ENCODE assay signal across 13 mouse cellular contexts in the genomic region with DNA sequence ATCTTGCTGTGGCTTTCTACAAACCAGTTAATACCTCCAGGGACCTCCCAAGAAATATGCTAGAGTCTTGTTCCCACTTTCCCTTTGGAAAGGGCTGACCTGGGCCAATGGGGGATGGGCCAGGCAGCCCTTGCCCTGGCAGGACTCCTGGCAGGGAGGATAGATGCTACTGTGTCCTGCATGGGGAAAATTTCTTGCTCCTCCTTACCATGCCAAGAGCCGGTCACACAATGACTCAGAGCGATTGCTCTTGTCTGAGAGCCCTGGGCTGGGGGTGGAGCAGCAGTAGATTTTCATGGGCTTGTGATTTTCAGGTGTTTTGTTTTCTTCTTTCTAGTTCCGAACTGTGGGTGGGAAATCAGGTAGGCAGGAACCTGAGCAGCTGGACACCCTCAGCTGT. TPM values are rescaled to one million over a fixed set of nuclear protein-coding genes. Genes with fewer than 3 reads are reported as not detected.
DNase-seq lines count a peak whose midpoint lies in the region; ATAC-seq and TF ChIP-seq lines count a peak whose summit lies in the region.
"Had no signal": no experiment of that assay in that cellular context is flagged by ENCODE, and none has a peak within 500 bp of the region (broad histone marks: within the 10 kb centered on the region; RNA-seq: fewer than 3 reads in every experiment).

No protein-coding gene starts in this region.

- WGBS in heart, embryonic 12.5 days, result 56% methylated on average over 3 of the region's 3 CpGs

- intact Hi-C loops in left cerebral cortex, postnatal 10 days (cut with DNase I), result no loop called here

- no peak for ATAC-seq in heart, embryonic 12.5 days (ENCODE audit: insufficient number of reproducible peaks, low FRiP score)
- ATAC-seq: inflammation-experienced regulatory T-cells, adult 6 months had no signal

- H3K4me1 ChIP-seq in heart, embryonic 12.5 days (replicated peaks), result no peaks in the 10 kb centered on the region
- peaks cover 81% of the 10 kb centered on the region for H3K4me1 ChIP-seq in E14TG2a.4 (replicated peaks; ENCODE audit: low read depth, low read length)

- no peak overlapping the region for H3K4me3 ChIP-seq in heart, embryonic 12.5 days
- H3K4me3 ChIP-seq in E14TG2a.4 (replicated peaks; ENCODE audit: low read length), result peak overlapping the region; percentile 53
- H3K4me3 ChIP-seq: heart, embryonic 10.5 days; lung, embryonic 15.5 days had no signal

- no peaks in the 10 kb centered on the region for H3K9me3 ChIP-seq in heart, embryonic 12.5 days (replicated peaks)
- no peaks in the 10 kb centered on the region for H3K9me3 ChIP-seq in E14TG2a.4 (ENCODE audit: low read length)
- H3K9me3 ChIP-seq: heart, embryonic 10.5 days; lung, embryonic 15.5 days had no signal

- no peak for TF ChIP-seq CTCF in E14TG2a.4 (conservative IDR thresholded peaks at IDR 0.05; ENCODE audit: low read length)

- no peak overlapping the region for H3K27ac ChIP-seq in heart, embryonic 12.5 days (ENCODE audit: poor library complexity, severe bottlenecking)
- H3K27ac ChIP-seq: heart, embryonic 10.5 days; lung, embryonic 15.5 days had no signal

- H3K36me3 ChIP-seq in heart, embryonic 12.5 days, result no peaks in the 10 kb centered on the region
- no peaks in the 10 kb centered on the region for H3K36me3 ChIP-seq in E14TG2a.4 (ENCODE audit: insufficient read depth, low read length)
- H3K36me3 ChIP-seq: heart, embryonic 10.5 days; lung, embryonic 15.5 days had no signal

- peak; percentile 90 for DNase-seq in heart, adult 11 months
- peak; percentile 41 for DNase-seq in adrenal gland, postnatal 25 days
- peak; percentile 55 to 81 for DNase-seq in kidney, postnatal 25 days
- DNase-seq in left cerebral cortex, postnatal 10 days (ENCODE audit: extremely low spot score in 1 of 2, low spot score in 2 of 2), result no peak
- no peak for DNase-seq in natural killer cell, adult 2 months (ENCODE audit: low spot score in 2 of 2)
- DNase-seq in testis, postnatal 10 days (ENCODE audit: low spot score), result no peak
- DNase-seq: right cerebral cortex, postnatal 14 days; thymus, adult 18-20 months had no signal

- no peak overlapping the region for H3K4me2 ChIP-seq in heart, embryonic 12.5 days
- H3K4me2 ChIP-seq: lung, embryonic 15.5 days had no signal

- H3K27me3 ChIP-seq in heart, embryonic 12.5 days (replicated peaks), result peaks cover 11% of the 10 kb centered on the region
- H3K27me3 ChIP-seq in E14TG2a.4 (ENCODE audit: insufficient read depth, low read length), result peaks cover 8% of the 10 kb centered on the region; the same call in 1 of the 2 replicates
- H3K27me3 ChIP-seq: lung, embryonic 15.5 days had no signal

- no peak overlapping the region for H3K9ac ChIP-seq in heart, embryonic 12.5 days
- H3K9ac ChIP-seq: lung, embryonic 15.5 days had no signal

RNA-seq across cellular contexts. Expression of a gene that starts 39.0 kb away (rescaled TPM):
- 19.8 and 21.4 TPM in 2 replicates for polyA plus RNA-seq in heart, embryonic 12.5 days (2016; fragmentation: Nextera tagmentation; extraction: Ambion mirVana)
- 5.8 and 6.9 TPM in 2 replicates for total RNA-seq in adrenal gland, postnatal 25 days (2021)
- total RNA-seq in left cerebral cortex, postnatal 10 days (2021), result 10 to 100 TPM; 23.4 to 28.2 TPM

Comparison
In these comparisons a context has a peak if more than half of its experiments do, and no peak if none do; other contexts are left out.
1. DNase-seq: peak in heart, adult 11 months (single experiment), adrenal gland, postnatal 25 days (single experiment) and kidney, postnatal 25 days (2 of 2); none in left cerebral cortex, postnatal 10 days (0 of 2), natural killer cell, adult 2 months (0 of 2) and testis, postnatal 10 days (single experiment).